Mouse (Mus musculus) gastrocnemius, postnatal 36 days (tissue): ENCODE data around the gene Hist1h2bc. TPM values are rescaled to one million over a fixed set of nuclear protein-coding genes. Genes with fewer than 3 reads are reported as not detected.
"Not testable (repeated sequence)": the region's sequence is repeated elsewhere in the genome, so short reads cannot be mapped to it uniquely, and the experiment has no call there.

ENCODE experiments used
- DNase-seq, 2 experiments: peaks; one replicate each; pipeline ENCODE4 v3.0.0; 2022
- intact Hi-C: fragments of 180-260 bp; cut with DNase I; formaldehyde crosslinking; loops from one replicate; pipeline ENCODE4 v1.15.1; 2025
- total RNA-seq, 2 experiments: library from RNA; stranded (reverse); gene quantifications; 2 replicates each; pipeline ENCODE4 v1.2.3; 2021

Gene Hist1h2bc
- total RNA-seq, 2 experiments from 2014 or later: 65.6 to 72.3 TPM

GRCm38 (mm10) chr13:23697491-23698299 is 13.7 kb downstream of the Hist1h2bc start:
- intact Hi-C loops: loop anchor here (5.0 kb wide), 1 partner anchor 75 kb away; the partner anchor contains the start of genes Hist1h1e and Hist1h2be
- no peak for DNase-seq

GRCm38 (mm10) chr13:23698300-23698693 is 14.3 kb downstream of the Hist1h2bc start, which contains the start of gene Hist1h4c:
Gene Hist1h4c (minus strand): TSS chr13:23698454.
- intact Hi-C loops: loop anchor here (5.0 kb wide), 1 partner anchor 76 kb away; the partner anchor contains the start of genes Hist1h1e and Hist1h2be
- DNase-seq: peak; percentile 96 to 98

GRCm38 (mm10) chr13:23698996-23699395 is 15.0 kb downstream of the Hist1h2bc start:
- no peak for DNase-seq
- intact Hi-C loops: loop anchor here (5.0 kb wide), 1 partner anchor 77 kb away; the partner anchor contains the start of genes Hist1h1e and Hist1h2be

GRCm38 (mm10) chr13:23699767-23700166 is 15.8 kb downstream of the Hist1h2bc start:
- intact Hi-C loops: loop anchor here (5.0 kb wide), 1 partner anchor 77 kb away; the partner anchor contains the start of genes Hist1h1e and Hist1h2be

GRCm38 (mm10) chr13:23700786-23701520 is 17.0 kb downstream of the Hist1h2bc start:
- intact Hi-C loops: loop anchor here (1.0 kb wide), 1 partner anchor 31 kb away; no protein-coding TSS in a partner anchor
- peak; percentile 24 to 51 for DNase-seq

More at GRCm38 (mm10) chr13:23699767-23700166, 15.8 kb downstream of the Hist1h2bc start:
- DNase-seq: no peak

- intact Hi-C loops: no loop called here
- DNase-seq: no peak
These were observed 18.2 kb downstream of the Hist1h2bc start for GRCm38 (mm10) chr13:23702220-23702619.

GRCm38 (mm10) chr13:23702801-23703200 is 18.8 kb downstream of the Hist1h2bc start:
- intact Hi-C loops, DNase-seq: not testable (repeated sequence)

GRCm38 (mm10) chr13:23705751-23706356 is 21.9 kb downstream of the Hist1h2bc start:
- intact Hi-C loops: no loop called here
- no peak for DNase-seq

GRCm38 (mm10) chr13:23706771-23707170 is 22.8 kb downstream of the Hist1h2bc start:
- intact Hi-C loops: no loop called here
- no peak for DNase-seq

- intact Hi-C loops: no loop called here
- DNase-seq: no peak
These were observed 24.0 kb downstream of the Hist1h2bc start for GRCm38 (mm10) chr13:23708041-23708440.

GRCm38 (mm10) chr13:23708654-23709053 is 24.7 kb downstream of the Hist1h2bc start:
- no peak for DNase-seq
- intact Hi-C loops: no loop called here

GRCm38 (mm10) chr13:23709714-23710373 is 25.8 kb downstream of the Hist1h2bc start:
- intact Hi-C loops: no loop called here
- DNase-seq: no peak

GRCm38 (mm10) chr13:23710374-23711089 is 26.5 kb downstream of the Hist1h2bc start, which contains the start of gene Hfe:
Gene Hfe (minus strand): TSS chr13:23710854.
- intact Hi-C loops: no loop called here
- DNase-seq: peak; percentile 30 to 42

- intact Hi-C loops: no loop called here
- no peak for DNase-seq
These were observed 32.5 kb downstream of the Hist1h2bc start for GRCm38 (mm10) chr13:23716261-23717042.

GRCm38 (mm10) chr13:23717176-23717575 is 33.2 kb downstream of the Hist1h2bc start:
- DNase-seq: no peak
- intact Hi-C loops: no loop called here

- intact Hi-C loops, DNase-seq: not testable (repeated sequence)
These were observed 33.7 kb downstream of the Hist1h2bc start for GRCm38 (mm10) chr13:23717593-23718245.

- intact Hi-C loops: no loop called here
- DNase-seq: no peak
These were observed 40.2 kb downstream of the Hist1h2bc start for GRCm38 (mm10) chr13:23724239-23724638.

- intact Hi-C loops: no loop called here
These were observed 41.2 kb downstream of the Hist1h2bc start for GRCm38 (mm10) chr13:23725213-23725612.

More at GRCm38 (mm10) chr13:23725213-23725612, 41.2 kb downstream of the Hist1h2bc start:
- no peak for DNase-seq
